Mouse (Mus musculus) ES-E14 (cell line): ENCODE data around the gene Rpl34. TPM values are rescaled to one million over a fixed set of nuclear protein-coding genes. Genes with fewer than 3 reads are reported as not detected.

Experiments
- DNase-seq: peaks from one replicate; pipeline ENCODE4 v3.0.0-alpha.2; 2013; ENCODE audit warnings: low read depth, low spot score
- H3K27ac ChIP-seq: 2 replicates; pipeline ENCODE4 v1.5.1; 2012; ENCODE audit warnings: low read depth, mild to moderate bottlenecking, low read length, moderate library complexity, mixed read lengths; ENCODE audit not compliant: poor library complexity, insufficient read depth, severe bottlenecking
- H3K36me3 ChIP-seq: 2 replicates; pipeline ENCODE4 v1.6.1; 2012; ENCODE audit warnings: mild to moderate bottlenecking, low read length, moderate library complexity, mixed read lengths; ENCODE audit not compliant: control insufficient read depth, poor library complexity, insufficient read depth, severe bottlenecking
- H3K4me1 ChIP-seq, 2 experiments: fragments of 150-350 bp in 1 of 2; sonication (generic) in 1 of 2; 2 replicates each; pipeline ENCODE4 v1.6.1; 2012; ENCODE audit warnings: low read length in 2 of 2, mild to moderate bottlenecking in 1 of 2, mixed read lengths in 1 of 2; ENCODE audit not compliant: control insufficient read depth in 2 of 2, insufficient read depth in 2 of 2, poor library complexity in 1 of 2
- H3K4me3 ChIP-seq, 2 experiments: fragments of 150-350 bp in 1 of 2; sonication (generic) in 1 of 2; 2 replicates each; pipeline ENCODE4 v1.5.1; 2012; ENCODE audit warnings: low read length in 2 of 2, low read depth in 1 of 2, mild to moderate bottlenecking in 1 of 2, mixed read lengths in 1 of 2; ENCODE audit not compliant: insufficient read depth in 1 of 2, poor library complexity in 1 of 2, severe bottlenecking in 1 of 2
- H3K9ac ChIP-seq: 2 replicates; pipeline ENCODE4 v1.6.1; 2012; ENCODE audit warnings: low read depth, mild to moderate bottlenecking, low read length, mixed read lengths; ENCODE audit not compliant: poor library complexity, insufficient read depth, severe bottlenecking
- H3K9me3 ChIP-seq: fragments of 150-350 bp; sonication (generic); 2 replicates; pipeline ENCODE4 v1.6.1; 2012; ENCODE audit warnings: low read depth, mild to moderate bottlenecking, low read length; ENCODE audit not compliant: control insufficient read depth, insufficient read depth
- CHD2 ChIP-seq: IDR thresholded peaks from 2 replicates; pipeline ENCODE4 v1.6.1; 2014; ENCODE audit warnings: mild to moderate bottlenecking, low read depth, low read length, inconsistent platforms
- HCFC1 ChIP-seq: IDR thresholded peaks from 2 replicates; pipeline ENCODE4 v1.6.1; 2012; ENCODE audit warnings: low read length, inconsistent platforms, borderline replicate concordance; ENCODE audit not compliant: insufficient read depth
- MAFK ChIP-seq: IDR thresholded peaks from 2 replicates; pipeline ENCODE4 v1.6.1; 2014; ENCODE audit warnings: mild to moderate bottlenecking, low read depth, low read length, inconsistent platforms; ENCODE audit not compliant: insufficient read depth
- ZC3H11A ChIP-seq: IDR thresholded peaks from 2 replicates; pipeline ENCODE4 v1.6.1; 2012; ENCODE audit warnings: low read depth, mild to moderate bottlenecking, inconsistent platforms, low read length, borderline replicate concordance
- ZNF384 ChIP-seq: IDR thresholded peaks from 2 replicates; pipeline ENCODE4 v1.6.1; 2012; ENCODE audit warnings: low read depth, low read length, inconsistent platforms
- in situ Hi-C, 2 experiments: fragments of 600-800 bp; cut with MboI; formaldehyde crosslinking; loops; one replicate each; pipeline ENCODE4 v1.15.1; 2025; ENCODE audit warnings: low sequenced_read_pairs in 2 of 2, inconsistent platforms in 1 of 2; ENCODE audit not compliant: unreplicated experiment in 2 of 2
- total RNA-seq: library from RNA; depleted of rRNA; stranded (reverse); fragments of 300-350 nt; gene quantifications from 2 replicates; pipeline ENCODE4 v1.2.3, GENCODE M21; 2012

Gene Rpl34
- total RNA-seq, 1 experiment = 990 TPM

DNA sequence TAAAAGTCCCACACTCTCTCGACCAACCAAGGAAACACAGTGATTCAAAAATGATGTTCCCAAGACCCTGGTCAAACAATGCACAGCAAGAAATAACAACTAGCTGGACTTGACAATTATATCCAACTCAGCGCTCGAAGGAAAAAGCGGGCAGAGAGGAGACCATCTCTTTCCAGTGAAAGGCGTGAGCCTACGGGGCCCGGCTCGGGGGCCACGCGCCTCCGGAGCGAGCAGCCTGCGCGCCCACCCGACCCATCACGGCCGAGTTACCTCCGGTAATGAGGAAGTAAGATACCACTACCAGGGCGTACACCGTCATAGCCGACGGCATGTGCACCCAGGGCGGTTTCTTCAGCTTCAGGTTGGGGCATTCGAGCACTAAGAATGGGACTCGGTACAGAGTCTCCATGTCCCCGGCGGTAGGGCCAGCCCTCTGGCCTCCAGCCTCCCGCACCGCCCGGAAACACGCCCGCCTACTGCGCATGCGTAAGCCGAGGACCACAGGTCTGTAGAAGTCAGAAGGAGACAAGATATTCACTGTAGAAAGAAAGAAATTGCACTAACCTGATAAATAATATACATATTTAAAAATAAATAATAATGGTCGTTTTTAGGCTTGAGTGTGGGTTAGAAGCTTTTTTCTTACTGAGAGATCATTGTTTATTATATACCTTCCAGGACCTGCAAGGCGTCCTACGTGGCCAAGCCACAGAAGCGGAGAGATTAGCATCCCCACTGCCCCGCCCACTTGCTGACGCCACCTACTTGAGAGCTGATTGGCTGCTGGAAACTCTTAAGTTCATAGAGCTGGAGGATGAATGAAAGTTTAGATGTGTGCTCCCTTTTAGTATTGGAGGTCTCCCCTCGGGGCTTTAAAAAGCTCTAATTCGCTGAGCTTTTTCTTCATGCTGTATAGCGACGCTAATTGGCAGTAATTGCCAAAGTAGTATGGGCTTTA, 21.0 kb downstream of the Rpl34 start, which contains the start of gene Ostc:
Gene Ostc (minus strand): TSS at position 478 of the 958 bp plus-strand sequence.
- TF ChIP-seq ZNF384 (no peak), CHD2 (no peak), MAFK (no peak)
- no peaks in the 10 kb centered on the region for H3K9me3 ChIP-seq
- peak; percentile 98 for DNase-seq
- H3K36me3 ChIP-seq = no peaks in the 10 kb centered on the region; the same call in none of the 2 replicates
- H3K27ac ChIP-seq = peak within 1 kb of the TSS; percentile 66; the same call in 1 of the 2 replicates
- peak within 1 kb of the TSS; percentile 91 to 98 for H3K4me3 ChIP-seq
- H3K9ac ChIP-seq = peak within 1 kb of the TSS; percentile 98
- peaks cover 0 to 2% of the 10 kb centered on the region in 2 experiments; a peak in 1 of 4 replicates for H3K4me1 ChIP-seq
- in situ Hi-C loops = no loop called here

DNA sequence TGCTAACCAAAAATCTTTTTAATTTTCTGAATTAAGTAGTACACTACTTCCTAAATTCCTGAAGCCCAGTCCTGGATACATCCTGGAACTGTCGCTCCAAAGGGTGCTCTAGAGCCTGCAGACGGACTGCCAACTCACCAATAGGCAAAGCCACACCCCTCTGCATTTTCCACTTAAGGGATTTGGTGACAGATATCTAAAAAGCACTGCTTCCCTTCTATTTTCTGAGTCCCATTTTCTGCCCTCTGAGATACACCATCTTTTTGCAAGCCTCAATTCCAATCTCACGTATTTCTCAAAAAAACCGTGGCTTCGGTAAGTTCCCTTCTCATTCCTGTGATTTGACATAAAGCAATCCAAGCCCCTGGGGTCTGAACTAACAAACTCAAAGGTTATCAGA, 21.7 kb downstream of the Rpl34 start:
- Histone ChIP-seq H3K4me3 (peak overlapping the region; percentile 91 to 98), H3K27ac (no peak overlapping the region), H3K4me1 (peaks cover 0 to 2% of the 10 kb centered on the region in 2 experiments; a peak in 1 of 4 replicates), H3K9me3 (no peaks in the 10 kb centered on the region; the same call in 1 of the 2 replicates), H3K36me3 (peaks cover under 1% of the 10 kb centered on the region), H3K9ac (peak overlapping the region; percentile 98)
- DNase-seq = no peak
- in situ Hi-C loops = no loop called here
- no peak for TF ChIP-seq HCFC1

DNA sequence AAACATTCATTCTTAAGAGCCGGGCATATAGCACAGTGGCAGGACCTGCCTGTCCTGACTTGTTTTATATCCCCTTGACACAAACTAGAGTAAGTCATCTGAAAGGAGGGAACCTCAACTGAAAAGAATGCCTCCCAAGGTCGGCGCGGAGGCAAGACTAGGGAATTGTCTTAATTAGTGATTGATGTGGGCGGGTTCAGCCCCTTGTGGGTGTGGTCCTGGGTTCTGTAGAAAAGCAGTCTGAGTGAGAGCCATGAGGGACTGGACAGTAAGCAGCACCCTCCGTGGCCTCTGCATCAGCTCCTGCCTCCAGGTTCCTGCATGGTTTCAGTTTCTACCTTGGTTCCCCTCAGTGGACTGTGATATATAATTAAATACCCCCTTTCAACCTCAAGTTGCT, 27.9 kb downstream of the Rpl34 start:
- Histone ChIP-seq H3K9me3 (no peaks in the 10 kb centered on the region; the same call in 1 of the 2 replicates), H3K4me1 (peaks cover 0 to 3% of the 10 kb centered on the region in 2 experiments; a peak in 2 of 4 replicates), H3K36me3 (peaks cover 14% of the 10 kb centered on the region), H3K27ac (no peak overlapping the region), H3K4me3 (no peak overlapping the region), H3K9ac (no peak overlapping the region)
- DNase-seq = no peak
- in situ Hi-C loops = no loop called here
- TF ChIP-seq ZC3H11A (no peak), CHD2 (no peak), ZNF384 (no peak), MAFK (no peak), HCFC1 (no peak)

DNA sequence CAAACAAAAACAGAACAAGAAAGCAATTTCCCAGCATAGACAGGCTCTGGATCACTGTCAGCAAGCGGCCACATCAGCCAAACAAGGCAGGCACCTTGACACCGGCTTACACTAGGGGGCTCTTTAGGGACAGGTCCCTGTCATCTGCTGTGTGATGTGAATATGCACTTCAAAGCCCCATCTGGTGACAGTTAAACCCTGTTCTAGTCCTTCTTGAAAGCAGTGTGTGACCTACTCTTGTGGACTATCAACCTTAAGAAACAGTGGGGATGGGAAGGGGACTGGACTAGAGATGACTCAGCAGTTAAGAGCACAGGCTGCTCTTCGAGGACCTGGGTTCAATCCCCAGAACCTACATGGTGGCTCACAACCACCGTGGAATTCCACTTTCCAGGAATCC, 32.6 kb downstream of the Rpl34 start:
- no peak for DNase-seq
- Histone ChIP-seq H3K27ac (no peak overlapping the region), H3K9me3 (no peaks in the 10 kb centered on the region), H3K9ac (no peak overlapping the region), H3K4me1 (peaks cover 0 to 7% of the 10 kb centered on the region in 2 experiments; a peak in 2 of 4 replicates), H3K36me3 (peaks cover 9% of the 10 kb centered on the region), H3K4me3 (no peak overlapping the region)
- in situ Hi-C loops = no loop called here
- TF ChIP-seq MAFK (peak; percentile 66), ZC3H11A (no peak)

DNA sequence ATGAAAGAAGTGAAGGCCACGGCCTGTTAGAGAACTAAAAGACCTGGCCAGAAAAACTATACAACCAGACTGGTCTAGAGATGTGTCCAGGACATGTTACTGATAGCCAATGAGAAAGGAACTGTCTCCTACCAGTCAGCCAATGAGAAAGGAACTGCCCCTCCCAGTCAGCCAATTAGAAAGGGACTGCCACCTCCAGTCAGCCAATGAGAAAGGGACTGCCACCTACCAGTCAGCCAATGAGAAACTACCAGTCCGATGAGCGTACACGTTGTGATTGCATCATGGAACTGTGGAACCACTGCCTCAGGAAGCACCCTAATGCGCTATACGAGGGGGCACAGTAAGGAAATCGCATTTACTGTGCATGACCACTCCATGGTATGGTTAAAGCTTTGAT, 35.5 kb downstream of the Rpl34 start:
- Histone ChIP-seq H3K36me3 (0 out of 2 replicates have a peak, but pooled peaks cover under 1% of the 10 kb centered on the region), H3K4me1 (peaks cover 0 to 6% of the 10 kb centered on the region in 2 experiments; a peak in 2 of 4 replicates), H3K9ac (peak overlapping the region; percentile 71), H3K4me3 (peak overlapping the region; percentile 48 to 50), H3K9me3 (no peaks in the 10 kb centered on the region), H3K27ac (no peak overlapping the region)
- no peak for TF ChIP-seq ZNF384
- TF ChIP-seq HCFC1 = no peak
- TF ChIP-seq ZC3H11A = no peak
- no peak for TF ChIP-seq MAFK
- peak; percentile 93 for TF ChIP-seq CHD2
- DNase-seq = peak; percentile 61
- in situ Hi-C loops = no loop called here
